Mouse (Mus musculus): ENCODE measurements at regions not wholly inside any gene's neighbourhood (a gene's known extent, or its start where the extent isn't known, plus 50 kb on each side); places are given as distances from the start of the nearest gene placed in this dataset.

- no peak for TF ChIP-seq MAX (IDR thresholded peaks at IDR 0.05; ENCODE audit: low read depth)
- TF ChIP-seq POLR2A (IDR thresholded peaks at IDR 0.05; ENCODE audit: insufficient read length, low read depth) = no peak
- TF ChIP-seq USF1 (IDR thresholded peaks at IDR 0.05; ENCODE audit: low read depth) = no peak
- no peak for TF ChIP-seq TCF12 (IDR thresholded peaks at IDR 0.05; ENCODE audit: insufficient read depth, poor library complexity, severe bottlenecking)
Measured at GRCm38 (mm10) chr1:143206995-143207394, 433.5 kb upstream of the B3galt2 start.

Measured in myocyte (in vitro differentiated cells).